Comparison of ENCODE assay signal across 20 mouse cellular contexts in genomic region chr5:142100176-142100575, GRCm38 (mm10).
A peak's percentile ranks its signal among the peaks of the same experiment; 100 is the strongest.
DNase-seq lines count a peak whose midpoint lies in the region; ATAC-seq and TF ChIP-seq lines count a peak whose summit lies in the region.
"Had no signal": no experiment of that assay in that cellular context is flagged by ENCODE, and none has a peak within 500 bp of the region (broad histone marks: within the 10 kb centered on the region; RNA-seq: fewer than 3 reads in every experiment).

No protein-coding gene starts in this region.

- TF ChIP-seq CTCF in hindbrain, postnatal 0 days (IDR thresholded peaks at IDR 0.05; ENCODE audit: low read depth), result no peak

- H3K9ac ChIP-seq in forebrain, embryonic 13.5 days, result no peak overlapping the region
- H3K9ac ChIP-seq in forebrain, embryonic 11.5 days (ENCODE audit: low read length), result no peak overlapping the region
- no peak overlapping the region for H3K9ac ChIP-seq in hindbrain, postnatal 0 days (replicated peaks; ENCODE audit: low read length)
- no peak overlapping the region for H3K9ac ChIP-seq in hindbrain, embryonic 14.5 days
- H3K9ac ChIP-seq: heart, embryonic 15.5 days; kidney, embryonic 15.5 days; liver, embryonic 14.5 days; lung, embryonic 15.5 days; neural tube, embryonic 12.5 days had no signal

- H3K4me2 ChIP-seq in forebrain, embryonic 13.5 days, result no peak overlapping the region
- no peak overlapping the region for H3K4me2 ChIP-seq in forebrain, embryonic 11.5 days (ENCODE audit: low read depth, low read length, severe bottlenecking)
- H3K4me2 ChIP-seq in hindbrain, postnatal 0 days (ENCODE audit: low read depth, low read length), result no peak overlapping the region
- no peak overlapping the region for H3K4me2 ChIP-seq in hindbrain, embryonic 14.5 days (replicated peaks)
- H3K4me2 ChIP-seq: heart, embryonic 15.5 days; kidney, embryonic 15.5 days; lung, embryonic 15.5 days; neural tube, embryonic 12.5 days had no signal

- ATAC-seq in forebrain, embryonic 13.5 days, result no peak
- no peak for ATAC-seq in forebrain, embryonic 11.5 days (replicated peaks; ENCODE audit: low FRiP score)
- ATAC-seq in hindbrain, postnatal 0 days, result no peak
- no peak for ATAC-seq in hindbrain, embryonic 14.5 days (ENCODE audit: low FRiP score)
- no peak for ATAC-seq in inflammation-experienced regulatory T-cells, adult 6 months
- ATAC-seq: intestine, postnatal 0 days had no signal

- no peaks in the 10 kb centered on the region for H3K27me3 ChIP-seq in forebrain, embryonic 13.5 days
- H3K27me3 ChIP-seq in forebrain, embryonic 11.5 days (ENCODE audit: control insufficient read depth, insufficient read depth, low read length), result no peaks in the 10 kb centered on the region
- H3K27me3 ChIP-seq in hindbrain, postnatal 0 days (ENCODE audit: insufficient read depth, low read length), result no peaks in the 10 kb centered on the region
- no peaks in the 10 kb centered on the region for H3K27me3 ChIP-seq in hindbrain, embryonic 14.5 days (ENCODE audit: control insufficient read depth, insufficient read depth, low read length)
- H3K27me3 ChIP-seq: heart, embryonic 15.5 days; kidney, embryonic 15.5 days; lung, embryonic 15.5 days; neural tube, embryonic 12.5 days had no signal

- DNase-seq in forebrain, embryonic 11.5 days (ENCODE audit: low spot score), result no peak
- peak; percentile 23 for DNase-seq in hindbrain, postnatal 0 days (ENCODE audit: low spot score)
- no peak for DNase-seq in hindbrain, embryonic 14.5 days (ENCODE audit: low spot score)
- DNase-seq in brain, adult 2 months (ENCODE audit: low read depth, low spot score), result peak; percentile 38
- peak; percentile 25 for DNase-seq in cerebellum, adult 9-11 months
- DNase-seq in yolk sac, embryonic 10.5 days (ENCODE audit: low spot score), result no peak
- DNase-seq: adrenal gland, postnatal 25 days; B cell, adult 2 months; gastrocnemius, postnatal 36 days; heart, postnatal 4 days; thymus, postnatal 14 days had no signal

- H3K4me3 ChIP-seq in forebrain, embryonic 13.5 days, result no peak overlapping the region
- no peak overlapping the region for H3K4me3 ChIP-seq in forebrain, embryonic 11.5 days (ENCODE audit: low read depth, low read length)
- no peak overlapping the region for H3K4me3 ChIP-seq in hindbrain, postnatal 0 days (ENCODE audit: low read length)
- H3K4me3 ChIP-seq in hindbrain, embryonic 14.5 days (replicated peaks; ENCODE audit: low read length), result no peak overlapping the region
- H3K4me3 ChIP-seq: heart, embryonic 15.5 days; kidney, embryonic 15.5 days; lung, embryonic 15.5 days; neural tube, embryonic 12.5 days had no signal

- no peaks in the 10 kb centered on the region for H3K9me3 ChIP-seq in forebrain, embryonic 13.5 days (replicated peaks)
- no peaks in the 10 kb centered on the region for H3K9me3 ChIP-seq in forebrain, embryonic 11.5 days (ENCODE audit: control insufficient read depth, low read length)
- no peaks in the 10 kb centered on the region for H3K9me3 ChIP-seq in hindbrain, postnatal 0 days (ENCODE audit: low read length)
- H3K9me3 ChIP-seq in hindbrain, embryonic 14.5 days (ENCODE audit: control insufficient read depth, low read length), result no peaks in the 10 kb centered on the region
- H3K9me3 ChIP-seq: heart, embryonic 15.5 days; kidney, embryonic 15.5 days; lung, embryonic 15.5 days; neural tube, embryonic 12.5 days had no signal

- no peaks in the 10 kb centered on the region for H3K4me1 ChIP-seq in forebrain, embryonic 13.5 days
- no peaks in the 10 kb centered on the region for H3K4me1 ChIP-seq in forebrain, embryonic 11.5 days (replicated peaks; ENCODE audit: control insufficient read depth, insufficient read depth, low read length)
- no peaks in the 10 kb centered on the region for H3K4me1 ChIP-seq in hindbrain, postnatal 0 days (ENCODE audit: insufficient read depth, low read length)
- H3K4me1 ChIP-seq in hindbrain, embryonic 14.5 days (replicated peaks; ENCODE audit: control insufficient read depth, insufficient read depth, low read length), result no peaks in the 10 kb centered on the region
- H3K4me1 ChIP-seq: heart, embryonic 15.5 days; kidney, embryonic 15.5 days; lung, embryonic 15.5 days; neural tube, embryonic 12.5 days had no signal

- H3K27ac ChIP-seq in forebrain, embryonic 13.5 days, result peak overlapping the region; percentile 31; the same call in 1 of the 2 replicates
- no peak overlapping the region for H3K27ac ChIP-seq in forebrain, embryonic 11.5 days (ENCODE audit: low read depth, low read length)
- H3K27ac ChIP-seq in hindbrain, postnatal 0 days, result no peak overlapping the region
- no peak overlapping the region for H3K27ac ChIP-seq in hindbrain, embryonic 14.5 days
- H3K27ac ChIP-seq: heart, embryonic 15.5 days; kidney, embryonic 15.5 days; liver, embryonic 14.5 days; lung, embryonic 15.5 days; macrophage; neural tube, embryonic 12.5 days had no signal

- H3K36me3 ChIP-seq in forebrain, embryonic 13.5 days (ENCODE audit: poor library complexity, severe bottlenecking), result no peaks in the 10 kb centered on the region
- H3K36me3 ChIP-seq in forebrain, embryonic 11.5 days (ENCODE audit: control insufficient read depth, insufficient read depth, low read length), result no peaks in the 10 kb centered on the region
- H3K36me3 ChIP-seq in hindbrain, postnatal 0 days (ENCODE audit: insufficient read depth, low read length), result no peaks in the 10 kb centered on the region
- H3K36me3 ChIP-seq in hindbrain, embryonic 14.5 days (replicated peaks; ENCODE audit: control insufficient read depth, insufficient read depth), result no peaks in the 10 kb centered on the region; the same call in 1 of the 2 replicates
- H3K36me3 ChIP-seq: heart, embryonic 15.5 days; kidney, embryonic 15.5 days; lung, embryonic 15.5 days; neural tube, embryonic 12.5 days had no signal

- 63% methylated on average over 7 of the region's 7 CpGs for WGBS in forebrain, embryonic 13.5 days
- WGBS in forebrain, embryonic 11.5 days, result 75% methylated on average over 7 of the region's 7 CpGs
- 37% methylated on average over 7 of the region's 7 CpGs for WGBS in hindbrain, postnatal 0 days
- WGBS in hindbrain, embryonic 14.5 days, result 31% methylated on average over 7 of the region's 7 CpGs

Comparison
In these comparisons a context has a peak if more than half of its experiments do, and no peak if none do; other contexts are left out.
1. DNase-seq: peak in hindbrain, postnatal 0 days (single experiment), brain, adult 2 months (single experiment) and cerebellum, adult 9-11 months (single experiment); none in forebrain, embryonic 11.5 days (single experiment), hindbrain, embryonic 14.5 days (single experiment) and yolk sac, embryonic 10.5 days (single experiment).